Mouse (Mus musculus) C2C12 (cell line): ENCODE measurements around the gene Trim43b. TPM values are rescaled to one million over a fixed set of nuclear protein-coding genes. Genes with fewer than 3 reads are reported as not detected.
"Not testable (repeated sequence)": the region's sequence is repeated elsewhere in the genome, so short reads cannot be mapped to it uniquely, and the experiment has no call there.

Experiments used
- H3K27me3 ChIP-seq: one replicate; pipeline ENCODE4 v1.6.1; 2011; ENCODE audit not compliant: control insufficient read depth, insufficient read depth, insufficient read length
- H3K36me3 ChIP-seq: one replicate; pipeline ENCODE4 v1.6.1; 2011; ENCODE audit not compliant: control insufficient read depth, insufficient read depth
- H3K4me3 ChIP-seq: one replicate; pipeline ENCODE4 v1.5.1; 2011; ENCODE audit warnings: mild to moderate bottlenecking, control low read depth; ENCODE audit not compliant: poor library complexity, insufficient read depth, severe bottlenecking
- H3K79me2 ChIP-seq: one replicate; pipeline ENCODE4 v1.6.1; 2011; ENCODE audit not compliant: control insufficient read depth, insufficient read depth
- H3K79me3 ChIP-seq: one replicate; pipeline ENCODE4 v1.6.1; 2011; ENCODE audit warnings: low read depth, control low read depth
- H3ac ChIP-seq: one replicate; pipeline ENCODE3; 2011; ENCODE audit warnings: low read depth; ENCODE audit not compliant: control insufficient read depth, insufficient read length
- long read RNA-seq, 2 experiments: library from polyadenylated mRNA; unstranded; transcript quantifications; one replicate each; pipeline ENCODE4 v2.0.0; 2019 to 2020
- polyA plus RNA-seq: library from polyadenylated mRNA; unstranded; fragments of >200 nt; fragmentation: generic; extraction: Trizol; gene quantifications from one replicate; pipeline ENCODE4 v1.2.1, GENCODE M21; 2012; ENCODE audit warnings: missing spikeins

The Trim43b gene
- not detected for polyA plus RNA-seq
- long read RNA-seq, experiment 1 = 0 reads
- long read RNA-seq, experiment 2 = 0 reads

- not testable (repeated sequence) for H3K79me3 ChIP-seq, H3K27me3 ChIP-seq, H3K36me3 ChIP-seq, H3K79me2 ChIP-seq, H3ac ChIP-seq, H3K4me3 ChIP-seq
Observed at GRCm38 (mm10) chr9:89092735-89093134, at the start of gene Trim43b. TSS of gene Trim43b (minus strand) at chr9:89092835.

- H3K79me2 ChIP-seq, H3K36me3 ChIP-seq, H3K27me3 ChIP-seq, H3K79me3 ChIP-seq, H3ac ChIP-seq, H3K4me3 ChIP-seq: not testable (repeated sequence)
Observed at GRCm38 (mm10) chr9:89104576-89104975, 11.9 kb upstream of the Trim43b start.

GRCm38 (mm10) chr9:89086746-89087145 is 5.9 kb downstream of the Trim43b start:
- H3K4me3 ChIP-seq, H3K79me2 ChIP-seq, H3K79me3 ChIP-seq, H3K36me3 ChIP-seq, H3K27me3 ChIP-seq, H3ac ChIP-seq: not testable (repeated sequence)

GRCm38 (mm10) chr9:89079637-89080036 is 13.0 kb downstream of the Trim43b start:
- not testable (repeated sequence) for H3K79me3 ChIP-seq, H3K79me2 ChIP-seq, H3K36me3 ChIP-seq, H3K4me3 ChIP-seq, H3ac ChIP-seq, H3K27me3 ChIP-seq

GRCm38 (mm10) chr9:89076508-89076907 is 16.1 kb downstream of the Trim43b start:
- not testable (repeated sequence) for H3K36me3 ChIP-seq, H3K79me3 ChIP-seq, H3K4me3 ChIP-seq

GRCm38 (mm10) chr9:89067143-89067501 is 25.5 kb downstream of the Trim43b start:
- not testable (repeated sequence) for H3ac ChIP-seq, H3K27me3 ChIP-seq, H3K4me3 ChIP-seq, H3K79me3 ChIP-seq, H3K79me2 ChIP-seq, H3K36me3 ChIP-seq

More at GRCm38 (mm10) chr9:89076508-89076907, 16.1 kb downstream of the Trim43b start:
- not testable (repeated sequence) for H3K79me2 ChIP-seq, H3K27me3 ChIP-seq, H3ac ChIP-seq

GRCm38 (mm10) chr9:89066378-89067142 is 26.1 kb downstream of the Trim43b start:
- H3K4me3 ChIP-seq = not testable (repeated sequence)

More at GRCm38 (mm10) chr9:89066378-89067142, 26.1 kb downstream of the Trim43b start:
- not testable (repeated sequence) for H3K36me3 ChIP-seq, H3K27me3 ChIP-seq, H3K79me2 ChIP-seq, H3ac ChIP-seq, H3K79me3 ChIP-seq

Other genes starting within 250 kb of the Trim43b start
- not detected for gene Bcl2a1a, start 135.9 kb downstream of the Trim43b start, polyA plus RNA-seq
- gene Bcl2a1b, start 106.4 kb upstream of the Trim43b start, polyA plus RNA-seq = not detected
- not detected for gene Gm29094, start 106.5 kb upstream of the Trim43b start, polyA plus RNA-seq
- gene Mthfs, start 117.8 kb upstream of the Trim43b start, polyA plus RNA-seq = 8.1 TPM